Mouse (Mus musculus) ES-Bruce4 (cell line): ENCODE results near the gene Ppp2r5e. TPM values are rescaled to one million over a fixed set of nuclear protein-coding genes. Genes with fewer than 3 reads are reported as not detected.

Experiments used
- H3K27ac ChIP-seq: 2 replicates; pipeline ENCODE4 v1.5.1; 2012; ENCODE audit warnings: low read length, inconsistent platforms; ENCODE audit not compliant: insufficient read depth
- H3K27me3 ChIP-seq: 2 replicates; pipeline ENCODE4 v1.6.1; 2012; ENCODE audit warnings: mild to moderate bottlenecking, low read length, inconsistent platforms; ENCODE audit not compliant: control insufficient read depth, poor library complexity, insufficient read depth, severe bottlenecking
- H3K36me3 ChIP-seq: 2 replicates; pipeline ENCODE4 v1.6.1; 2012; ENCODE audit warnings: inconsistent platforms, mild to moderate bottlenecking, low read length, moderate library complexity; ENCODE audit not compliant: control insufficient read depth, poor library complexity, insufficient read depth, severe bottlenecking
- H3K4me1 ChIP-seq: one replicate; pipeline ENCODE4 v1.8.1; 2011; ENCODE audit warnings: low read length; ENCODE audit not compliant: control insufficient read depth, insufficient read depth
- H3K4me3 ChIP-seq: 2 replicates; pipeline ENCODE4 v1.5.1; 2011; ENCODE audit warnings: low read depth, mild to moderate bottlenecking, low read length
- H3K9ac ChIP-seq: 2 replicates; pipeline ENCODE4 v1.6.1; 2012; ENCODE audit warnings: low read depth, mild to moderate bottlenecking, inconsistent platforms; ENCODE audit not compliant: poor library complexity, severe bottlenecking
- H3K9me3 ChIP-seq: replicated peaks from 2 replicates; pipeline ENCODE4 v1.6.1; 2012; ENCODE audit warnings: mild to moderate bottlenecking, low read length, inconsistent platforms; ENCODE audit not compliant: control insufficient read depth, poor library complexity, insufficient read depth, severe bottlenecking
- CTCF ChIP-seq: IDR thresholded peaks from one replicate; pipeline ENCODE4 v1.8.1; 2011; ENCODE audit warnings: low read depth, low read length
- EP300 ChIP-seq: IDR thresholded peaks from 2 replicates; pipeline ENCODE4 v1.6.1; 2011; ENCODE audit warnings: low read depth, low read length; ENCODE audit not compliant: insufficient read depth
- POLR2A ChIP-seq: IDR thresholded peaks from one replicate; pipeline ENCODE4 v1.8.1; 2011; ENCODE audit warnings: low read length; ENCODE audit not compliant: insufficient read depth
- polyA plus RNA-seq: library from polyadenylated mRNA; stranded (reverse); fragments of >200 nt; gene quantifications from 2 replicates; pipeline ENCODE4 v1.2.4, GENCODE M21; 2011; ENCODE audit warnings: low read depth; ENCODE audit not compliant: missing spikeins, insufficient read depth, insufficient read length

The Ppp2r5e gene
- polyA plus RNA-seq, 1 experiment, result 51.0 TPM

GRCm38 (mm10) chr12:75429685-75430396 lies 166.2 kb downstream of the Ppp2r5e start:
- H3K36me3 ChIP-seq, result no peaks in the 10 kb centered on the region
- no peak overlapping the region for H3K27ac ChIP-seq
- no peaks in the 10 kb centered on the region for H3K4me1 ChIP-seq
- H3K27me3 ChIP-seq, result no peaks in the 10 kb centered on the region
- H3K9me3 ChIP-seq, result no peaks in the 10 kb centered on the region; the same call in 1 of the 2 replicates
- no peak overlapping the region for H3K9ac ChIP-seq
- no peak overlapping the region for H3K4me3 ChIP-seq
- no peak for TF ChIP-seq EP300
- TF ChIP-seq POLR2A, result no peak
- TF ChIP-seq CTCF, result no peak

- TF ChIP-seq EP300 (no peak), CTCF (no peak), POLR2A (no peak)
- Histone ChIP-seq H3K4me3 (no peak overlapping the region), H3K9ac (no peak overlapping the region), H3K36me3 (no peaks in the 10 kb centered on the region), H3K4me1 (no peaks in the 10 kb centered on the region), H3K9me3 (no peaks in the 10 kb centered on the region; the same call in 1 of the 2 replicates), H3K27me3 (no peaks in the 10 kb centered on the region), H3K27ac (no peak overlapping the region)
These were observed 167.3 kb downstream of the Ppp2r5e start for GRCm38 (mm10) chr12:75428719-75429118.

- no peaks in the 10 kb centered on the region for H3K4me1 ChIP-seq
- H3K27me3 ChIP-seq, result no peaks in the 10 kb centered on the region
- H3K27ac ChIP-seq, result no peak overlapping the region
- TF ChIP-seq POLR2A (no peak), EP300 (no peak), CTCF (no peak)
- H3K36me3 ChIP-seq, result no peaks in the 10 kb centered on the region
- H3K9me3 ChIP-seq, result no peaks in the 10 kb centered on the region
- no peak overlapping the region for H3K9ac ChIP-seq
- H3K4me3 ChIP-seq, result no peak overlapping the region
These were observed 170.2 kb downstream of the Ppp2r5e start for GRCm38 (mm10) chr12:75425882-75426281.

- Histone ChIP-seq H3K4me3 (no peak overlapping the region), H3K9me3 (no peaks in the 10 kb centered on the region), H3K36me3 (no peaks in the 10 kb centered on the region), H3K4me1 (no peaks in the 10 kb centered on the region), H3K27ac (no peak overlapping the region), H3K27me3 (no peaks in the 10 kb centered on the region), H3K9ac (no peak overlapping the region)
- TF ChIP-seq EP300 (no peak), CTCF (no peak), POLR2A (no peak)
These were observed 171.2 kb downstream of the Ppp2r5e start for GRCm38 (mm10) chr12:75424817-75425216.

GRCm38 (mm10) chr12:75424359-75424758 lies 171.7 kb downstream of the Ppp2r5e start:
- no peak overlapping the region for H3K27ac ChIP-seq

GRCm38 (mm10) chr12:75416681-75417080 lies 179.4 kb downstream of the Ppp2r5e start, which contains the start of gene Gphb5:
Gene Gphb5 (minus strand): TSS chr12:75416781.
- H3K36me3 ChIP-seq, result no peaks in the 10 kb centered on the region

More at GRCm38 (mm10) chr12:75424359-75424758, 171.7 kb downstream of the Ppp2r5e start:
- Histone ChIP-seq H3K9me3 (no peaks in the 10 kb centered on the region), H3K4me3 (no peak overlapping the region), H3K27me3 (no peaks in the 10 kb centered on the region), H3K4me1 (no peaks in the 10 kb centered on the region), H3K36me3 (no peaks in the 10 kb centered on the region), H3K9ac (no peak overlapping the region)
- TF ChIP-seq POLR2A (no peak), EP300 (no peak), CTCF (no peak)

More at GRCm38 (mm10) chr12:75416681-75417080, 179.4 kb downstream of the Ppp2r5e start, which contains the start of gene Gphb5:
- H3K9me3 ChIP-seq, result no peaks in the 10 kb centered on the region
- no peak for TF ChIP-seq CTCF
- no peak for TF ChIP-seq EP300
- TF ChIP-seq POLR2A, result no peak
- no peaks in the 10 kb centered on the region for H3K27me3 ChIP-seq
- no peak within 1 kb of the TSS for H3K27ac ChIP-seq
- no peak within 1 kb of the TSS for H3K9ac ChIP-seq
- no peaks in the 10 kb centered on the region for H3K4me1 ChIP-seq
- no peak within 1 kb of the TSS for H3K4me3 ChIP-seq
